In the genomic region with DNA sequence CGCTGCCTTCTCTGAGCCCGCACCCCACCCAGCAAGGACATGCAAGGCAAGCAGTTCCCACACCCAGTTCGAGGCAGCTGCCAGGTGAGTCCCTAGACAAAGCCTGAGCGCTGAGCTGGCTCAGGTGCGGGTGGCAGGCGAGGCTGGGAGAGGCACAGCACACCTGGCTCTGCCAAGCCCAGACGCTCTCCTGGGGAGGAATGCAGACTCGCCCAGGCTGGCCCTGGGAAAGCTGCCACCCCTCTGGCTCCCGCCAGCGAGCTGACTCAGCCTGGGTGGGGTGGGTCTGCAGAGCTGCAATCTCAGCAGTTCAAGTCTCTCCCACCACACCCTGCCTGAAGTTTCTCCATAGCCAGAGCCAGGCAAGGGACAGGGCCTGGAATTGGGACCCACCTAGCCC, we compare ENCODE assay signal across 8 mouse cellular contexts. TPM values are rescaled to one million over a fixed set of nuclear protein-coding genes. Genes with fewer than 3 reads are reported as not detected.
A peak's percentile ranks its signal among the peaks of the same experiment; 100 is the strongest.
DNase-seq lines count a peak whose midpoint lies in the region; ATAC-seq and TF ChIP-seq lines count a peak whose summit lies in the region.

No protein-coding gene starts in this region.

- no peak for DNase-seq in midbrain, embryonic 10.5 days (ENCODE audit: low spot score)
- peak; percentile 18 for DNase-seq in forelimb bud, embryonic 11.5 days (ENCODE audit: low read depth, low spot score)
- peak; percentile 79 to 95 for DNase-seq in urinary bladder, adult 18-20 months (ENCODE audit: low spot score in 2 of 2)
- DNase-seq in T-cell, adult 2 months (ENCODE audit: low spot score): no peak
- no peak for DNase-seq in liver, postnatal 0 days

- H3K4me2 ChIP-seq in midbrain, embryonic 15.5 days: no peak overlapping the region
- H3K4me2 ChIP-seq in limb, embryonic 12.5 days: no peak overlapping the region
- no peak overlapping the region for H3K4me2 ChIP-seq in liver, postnatal 0 days (ENCODE audit: low read depth, low read length)
- no peak overlapping the region for H3K4me2 ChIP-seq in hindbrain, embryonic 12.5 days (replicated peaks)

- peak overlapping the region; percentile 34; the same call in 1 of the 2 replicates for H3K27ac ChIP-seq in midbrain, embryonic 10.5 days (replicated peaks)
- no peak overlapping the region for H3K27ac ChIP-seq in midbrain, embryonic 15.5 days
- peak overlapping the region; percentile 42; the same call in 1 of the 2 replicates for H3K27ac ChIP-seq in limb, embryonic 12.5 days
- H3K27ac ChIP-seq in liver, postnatal 0 days (ENCODE audit: low read depth): no peak overlapping the region
- no peak overlapping the region for H3K27ac ChIP-seq in hindbrain, embryonic 12.5 days

- peaks cover 26% of the 10 kb centered on the region for H3K4me1 ChIP-seq in midbrain, embryonic 10.5 days
- H3K4me1 ChIP-seq in midbrain, embryonic 15.5 days: no peaks in the 10 kb centered on the region
- H3K4me1 ChIP-seq in limb, embryonic 12.5 days (replicated peaks): 0 out of 2 replicates have a peak, but pooled peaks cover 10% of the 10 kb centered on the region
- H3K4me1 ChIP-seq in liver, postnatal 0 days (ENCODE audit: insufficient read depth): no peaks in the 10 kb centered on the region
- H3K4me1 ChIP-seq in hindbrain, embryonic 12.5 days: peaks cover 7% of the 10 kb centered on the region

- no peak for ATAC-seq in midbrain, embryonic 15.5 days (replicated peaks)
- no peak; the same call in 1 of the 2 replicates for ATAC-seq in limb, embryonic 12.5 days (ENCODE audit: insufficient number of reproducible peaks, insufficient read depth, low FRiP score, low TSS enrichment, low read depth)
- ATAC-seq in liver, postnatal 0 days: no peak
- ATAC-seq in hindbrain, embryonic 12.5 days (ENCODE audit: low FRiP score): no peak

- H3K9me3 ChIP-seq in midbrain, embryonic 10.5 days (replicated peaks): no peaks in the 10 kb centered on the region
- no peaks in the 10 kb centered on the region for H3K9me3 ChIP-seq in midbrain, embryonic 15.5 days
- no peaks in the 10 kb centered on the region for H3K9me3 ChIP-seq in limb, embryonic 12.5 days
- H3K9me3 ChIP-seq in liver, postnatal 0 days (ENCODE audit: low read length): no peaks in the 10 kb centered on the region
- no peaks in the 10 kb centered on the region for H3K9me3 ChIP-seq in hindbrain, embryonic 12.5 days (replicated peaks)

- 29% methylated on average over 10 of the region's 10 CpGs for WGBS in midbrain, embryonic 10.5 days
- 41% methylated on average over 10 of the region's 10 CpGs for WGBS in midbrain, embryonic 15.5 days
- WGBS in limb, embryonic 12.5 days: 42% methylated on average over 10 of the region's 10 CpGs
- WGBS in liver, postnatal 0 days (ENCODE audit: insufficient replicate concordance): 60% methylated on average over 10 of the region's 10 CpGs
- WGBS in hindbrain, embryonic 12.5 days: 37% methylated on average over 10 of the region's 10 CpGs

- H3K36me3 ChIP-seq in midbrain, embryonic 10.5 days: no peaks in the 10 kb centered on the region
- H3K36me3 ChIP-seq in midbrain, embryonic 15.5 days (replicated peaks): no peaks in the 10 kb centered on the region
- no peaks in the 10 kb centered on the region for H3K36me3 ChIP-seq in limb, embryonic 12.5 days
- H3K36me3 ChIP-seq in liver, postnatal 0 days (replicated peaks; ENCODE audit: insufficient read depth, low read length): no peaks in the 10 kb centered on the region
- H3K36me3 ChIP-seq in hindbrain, embryonic 12.5 days: no peaks in the 10 kb centered on the region

- no peak for TF ChIP-seq CTCF in liver, postnatal 0 days (IDR thresholded peaks at IDR 0.05; ENCODE audit: low read depth)

- TF ChIP-seq EP300 in liver, postnatal 0 days (IDR thresholded peaks at IDR 0.05; ENCODE audit: low read depth): no peak

- no peaks in the 10 kb centered on the region for H3K27me3 ChIP-seq in midbrain, embryonic 10.5 days (ENCODE audit: low read depth, poor library complexity, severe bottlenecking)
- no peaks in the 10 kb centered on the region for H3K27me3 ChIP-seq in midbrain, embryonic 15.5 days (replicated peaks)
- H3K27me3 ChIP-seq in limb, embryonic 12.5 days: no peaks in the 10 kb centered on the region
- H3K27me3 ChIP-seq in liver, postnatal 0 days (ENCODE audit: insufficient read depth, low read length): no peaks in the 10 kb centered on the region
- 0 out of 2 replicates have a peak, but pooled peaks cover 2% of the 10 kb centered on the region for H3K27me3 ChIP-seq in hindbrain, embryonic 12.5 days

- no peak overlapping the region for H3K4me3 ChIP-seq in midbrain, embryonic 10.5 days
- H3K4me3 ChIP-seq in midbrain, embryonic 15.5 days: no peak overlapping the region
- H3K4me3 ChIP-seq in limb, embryonic 12.5 days (replicated peaks): no peak overlapping the region
- no peak overlapping the region for H3K4me3 ChIP-seq in liver, postnatal 0 days (ENCODE audit: low read depth, low read length)
- H3K4me3 ChIP-seq in hindbrain, embryonic 12.5 days: no peak overlapping the region

- H3K9ac ChIP-seq in midbrain, embryonic 15.5 days: no peak overlapping the region
- no peak overlapping the region for H3K9ac ChIP-seq in limb, embryonic 12.5 days (replicated peaks)
- no peak overlapping the region for H3K9ac ChIP-seq in liver, postnatal 0 days (replicated peaks)
- H3K9ac ChIP-seq in hindbrain, embryonic 12.5 days: no peak overlapping the region

RNA-seq across cellular contexts. Expression of a gene that starts 17.4 kb away (rescaled TPM):
- not detected in 2 replicates for polyA plus RNA-seq in midbrain, embryonic 10.5 days (2016; fragmentation: Nextera tagmentation; extraction: Ambion mirVana)
- not detected in 2 replicates for polyA plus RNA-seq in midbrain, embryonic 15.5 days (2015; fragmentation: Nextera tagmentation; extraction: Ambion mirVana)
- polyA plus RNA-seq in limb, embryonic 12.5 days (2016; fragmentation: Nextera tagmentation; extraction: Ambion mirVana): not detected in 2 replicates
- not detected in 2 replicates for polyA plus RNA-seq in liver, postnatal 0 days (2015; fragmentation: Nextera tagmentation; extraction: Ambion mirVana)
- not detected in 2 replicates for polyA plus RNA-seq in hindbrain, embryonic 12.5 days (2016; fragmentation: Nextera tagmentation; extraction: Ambion mirVana)

RNA-seq across cellular contexts. Expression of a gene that starts 26.2 kb away (rescaled TPM):
- 0.12 and 0.16 TPM in 2 replicates for polyA plus RNA-seq in midbrain, embryonic 10.5 days (2016; fragmentation: Nextera tagmentation; extraction: Ambion mirVana)
- 1.1 TPM in 1 of 2 replicates, not detected in the other for polyA plus RNA-seq in midbrain, embryonic 15.5 days (2015; fragmentation: Nextera tagmentation; extraction: Ambion mirVana)
- polyA plus RNA-seq in limb, embryonic 12.5 days (2016; fragmentation: Nextera tagmentation; extraction: Ambion mirVana): 41.6 and 47.9 TPM in 2 replicates
- polyA plus RNA-seq in liver, postnatal 0 days (2015; fragmentation: Nextera tagmentation; extraction: Ambion mirVana): 0.08 and 0.09 TPM in 2 replicates
- polyA plus RNA-seq in hindbrain, embryonic 12.5 days (2016; fragmentation: Nextera tagmentation; extraction: Ambion mirVana): 3.1 and 3.2 TPM in 2 replicates

RNA-seq across cellular contexts. Expression of a gene that starts 32.7 kb away (rescaled TPM):
- polyA plus RNA-seq in midbrain, embryonic 10.5 days (2016; fragmentation: Nextera tagmentation; extraction: Ambion mirVana): 1,709 and 1,814 TPM in 2 replicates
- polyA plus RNA-seq in midbrain, embryonic 15.5 days (2015; fragmentation: Nextera tagmentation; extraction: Ambion mirVana): 1,086 and 1,110 TPM in 2 replicates
- 1,407 and 1,429 TPM in 2 replicates for polyA plus RNA-seq in limb, embryonic 12.5 days (2016; fragmentation: Nextera tagmentation; extraction: Ambion mirVana)
- 1,752 and 1,956 TPM in 2 replicates for polyA plus RNA-seq in liver, postnatal 0 days (2015; fragmentation: Nextera tagmentation; extraction: Ambion mirVana)
- polyA plus RNA-seq in hindbrain, embryonic 12.5 days (2016; fragmentation: Nextera tagmentation; extraction: Ambion mirVana): 1,343 and 1,447 TPM in 2 replicates

RNA-seq across cellular contexts. Expression of a gene that starts 38.3 kb away (rescaled TPM):
- polyA plus RNA-seq in midbrain, embryonic 10.5 days (2016; fragmentation: Nextera tagmentation; extraction: Ambion mirVana): not detected in 2 replicates
- not detected in 2 replicates for polyA plus RNA-seq in midbrain, embryonic 15.5 days (2015; fragmentation: Nextera tagmentation; extraction: Ambion mirVana)
- polyA plus RNA-seq in limb, embryonic 12.5 days (2016; fragmentation: Nextera tagmentation; extraction: Ambion mirVana): not detected in 2 replicates
- polyA plus RNA-seq in liver, postnatal 0 days (2015; fragmentation: Nextera tagmentation; extraction: Ambion mirVana): not detected in 2 replicates
- polyA plus RNA-seq in hindbrain, embryonic 12.5 days (2016; fragmentation: Nextera tagmentation; extraction: Ambion mirVana): not detected in 2 replicates

RNA-seq across cellular contexts. Expression of a gene that starts 47.2 kb away (rescaled TPM):
- 0.56 TPM in 1 of 2 replicates, not detected in the other for polyA plus RNA-seq in midbrain, embryonic 10.5 days (2016; fragmentation: Nextera tagmentation; extraction: Ambion mirVana)
- polyA plus RNA-seq in midbrain, embryonic 15.5 days (2015; fragmentation: Nextera tagmentation; extraction: Ambion mirVana): 2.0 and 2.3 TPM in 2 replicates
- polyA plus RNA-seq in limb, embryonic 12.5 days (2016; fragmentation: Nextera tagmentation; extraction: Ambion mirVana): not detected in 2 replicates
- not detected in 2 replicates for polyA plus RNA-seq in liver, postnatal 0 days (2015; fragmentation: Nextera tagmentation; extraction: Ambion mirVana)
- 0.89 TPM in 1 of 2 replicates, not detected in the other for polyA plus RNA-seq in hindbrain, embryonic 12.5 days (2016; fragmentation: Nextera tagmentation; extraction: Ambion mirVana)

Comparison
In these comparisons a context has a peak if more than half of its experiments do, and no peak if none do; other contexts are left out.
1. H3K27ac ChIP-seq: peak in midbrain, embryonic 10.5 days (single experiment) and limb, embryonic 12.5 days (single experiment); none in midbrain, embryonic 15.5 days (single experiment), liver, postnatal 0 days (single experiment) and hindbrain, embryonic 12.5 days (single experiment).
2. DNase-seq: peak in forelimb bud, embryonic 11.5 days (single experiment) and urinary bladder, adult 18-20 months (2 of 2); none in midbrain, embryonic 10.5 days (single experiment), T-cell, adult 2 months (single experiment) and liver, postnatal 0 days (single experiment).
3. RNA of a gene that starts 26.2 kb away (polyA plus RNA-seq): 41.6 to 47.9 TPM in limb, embryonic 12.5 days; 3.1 to 3.2 TPM in hindbrain, embryonic 12.5 days, 1.1 TPM in midbrain, embryonic 15.5 days, 0.12 to 0.16 TPM in midbrain, embryonic 10.5 days and 0.08 to 0.09 TPM in liver, postnatal 0 days; every median in the first group is over 10 times any median in the second.